Mouse (Mus musculus) forebrain, embryonic 15.5 days (tissue): ENCODE measurements around the gene Sdhaf3. TPM values are rescaled to one million over a fixed set of nuclear protein-coding genes. Genes with fewer than 3 reads are reported as not detected.

Source experiments
- ATAC-seq: fragments of 200-750 bp; cut with Nextera tagmentation; replicated peaks from 2 replicates; pipeline ENCODE4 v1.8.0; 2017; ENCODE audit warnings: mild to moderate bottlenecking, moderate TSS enrichment, moderate library complexity
- H3K27ac ChIP-seq: fragments of 300-500 bp; sonication (generic); replicated peaks from 2 replicates; pipeline ENCODE4 v1.5.1; 2015; ENCODE audit warnings: mild to moderate bottlenecking, inconsistent platforms
- H3K27me3 ChIP-seq: fragments of 300-500 bp; sonication (generic); 2 replicates; pipeline ENCODE4 v1.6.1; 2015; ENCODE audit warnings: inconsistent platforms
- H3K36me3 ChIP-seq: fragments of 300-500 bp; sonication (generic); 2 replicates; pipeline ENCODE4 v1.6.1; 2015; ENCODE audit warnings: mild to moderate bottlenecking, inconsistent platforms
- H3K4me1 ChIP-seq: fragments of 300-500 bp; sonication (generic); 2 replicates; pipeline ENCODE4 v1.6.1; 2015; ENCODE audit warnings: inconsistent platforms
- H3K4me2 ChIP-seq: fragments of 300-500 bp; sonication (generic); replicated peaks from 2 replicates; pipeline ENCODE4 v1.6.1; 2015; ENCODE audit warnings: mild to moderate bottlenecking, inconsistent platforms
- H3K4me3 ChIP-seq: fragments of 300-500 bp; sonication (generic); 2 replicates; pipeline ENCODE4 v1.5.1; 2015; ENCODE audit warnings: mild to moderate bottlenecking, inconsistent platforms
- H3K9ac ChIP-seq: fragments of 300-500 bp; sonication (generic); replicated peaks from 2 replicates; pipeline ENCODE4 v1.6.1; 2015; ENCODE audit warnings: mild to moderate bottlenecking, inconsistent platforms
- H3K9me3 ChIP-seq: fragments of 300-500 bp; sonication (generic); 2 replicates; pipeline ENCODE4 v1.6.1; 2016; ENCODE audit warnings: inconsistent platforms
- WGBS: fragments of 180-500 bp; shearing (Covaris S2); methylation state at CpG from one replicate; pipeline ENCODE4 v1.1.7; 2015; ENCODE audit warnings: mixed read lengths; 5-methylcytosine and 5-hydroxymethylcytosine counted together
- polyA plus RNA-seq: library from polyadenylated mRNA; unstranded; fragments of >200 nt; fragmentation: Nextera tagmentation; extraction: Ambion mirVana; gene quantifications from 2 replicates; pipeline ENCODE4 v1.2.1, GENCODE M21; 2015

Gene Sdhaf3
- polyA plus RNA-seq, 1 experiment from 2014 or later: 6.1 TPM

DNA sequence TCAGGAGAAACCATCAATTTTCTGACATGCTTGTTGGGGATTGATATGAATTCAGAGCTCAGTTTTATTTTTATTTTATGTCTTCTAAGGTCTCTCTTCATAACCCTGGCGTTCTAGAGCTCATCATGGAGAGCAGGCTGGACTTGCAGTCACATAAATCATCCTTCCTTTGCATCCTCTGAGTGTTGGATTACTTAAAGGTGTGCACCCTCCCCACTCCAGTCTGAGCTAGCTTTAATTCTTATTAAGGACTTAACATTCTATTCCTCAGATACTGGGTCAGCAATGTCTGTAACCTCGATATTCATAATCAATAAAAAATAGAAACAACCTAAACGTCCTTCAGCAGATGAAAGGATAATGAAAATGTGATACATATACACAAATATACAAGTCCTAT lies 126.2 kb downstream of the Sdhaf3 start:
- 54% methylated on average over 3 of the region's 3 CpGs for WGBS
- Histone ChIP-seq H3K4me3 (no peak overlapping the region), H3K27me3 (no peaks in the 10 kb centered on the region), H3K36me3 (no peaks in the 10 kb centered on the region), H3K4me2 (no peak overlapping the region), H3K27ac (no peak overlapping the region), H3K9ac (no peak overlapping the region), H3K4me1 (no peaks in the 10 kb centered on the region), H3K9me3 (no peaks in the 10 kb centered on the region)
- peak; percentile 41; the same call in 1 of the 2 replicates for ATAC-seq

DNA sequence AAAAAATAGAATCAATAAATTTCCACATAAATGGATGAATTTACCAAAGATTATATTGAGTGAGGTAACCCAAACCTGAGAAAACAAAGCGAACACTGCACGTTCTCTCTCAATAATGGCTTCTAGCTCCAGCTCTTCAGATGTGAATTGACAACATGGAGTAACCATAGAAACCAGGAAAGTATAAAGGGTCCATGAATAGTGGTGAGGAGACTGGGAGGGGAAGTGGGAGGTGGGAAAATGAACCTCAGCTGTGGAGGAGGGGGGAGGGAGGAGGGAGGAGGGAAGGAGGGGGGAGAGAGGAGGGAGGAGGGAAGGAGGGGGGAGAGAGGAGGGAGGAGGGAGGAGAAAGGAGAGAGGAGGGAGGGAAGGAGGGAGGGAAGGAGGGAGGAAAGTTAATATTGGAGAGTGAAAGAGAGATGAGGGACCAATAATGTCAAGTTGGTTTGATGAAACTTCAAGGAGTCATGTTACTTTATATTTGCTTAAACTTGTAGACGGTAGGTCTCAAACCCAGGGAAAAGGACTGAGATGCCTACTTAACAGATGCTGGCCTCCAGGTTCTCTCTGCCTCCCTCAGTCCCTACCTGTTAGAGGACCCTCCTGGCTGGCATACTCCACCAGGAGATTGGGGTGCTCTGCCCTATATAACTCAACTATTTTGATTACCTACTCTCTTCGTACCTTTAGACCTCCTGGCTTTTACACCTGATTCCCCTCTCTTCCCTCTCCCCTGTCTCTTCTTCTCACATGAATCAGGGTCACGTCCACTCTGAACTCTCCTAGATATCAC lies 126.9 kb downstream of the Sdhaf3 start:
- H3K9ac ChIP-seq: no peak overlapping the region
- H3K4me3 ChIP-seq: no peak overlapping the region
- H3K36me3 ChIP-seq: no peaks in the 10 kb centered on the region
- H3K9me3 ChIP-seq: no peaks in the 10 kb centered on the region
- WGBS: 51% methylated on average over 5 of the region's 5 CpGs
- no peaks in the 10 kb centered on the region for H3K27me3 ChIP-seq
- no peak overlapping the region for H3K27ac ChIP-seq
- ATAC-seq: peak; percentile 90
- no peak overlapping the region for H3K4me2 ChIP-seq
- H3K4me1 ChIP-seq: no peaks in the 10 kb centered on the region

- H3K9me3 ChIP-seq: no peaks in the 10 kb centered on the region
- no peak for ATAC-seq
Measured at GRCm38 (mm10) chr6:7083661-7084060, 127.9 kb downstream of the Sdhaf3 start.

DNA sequence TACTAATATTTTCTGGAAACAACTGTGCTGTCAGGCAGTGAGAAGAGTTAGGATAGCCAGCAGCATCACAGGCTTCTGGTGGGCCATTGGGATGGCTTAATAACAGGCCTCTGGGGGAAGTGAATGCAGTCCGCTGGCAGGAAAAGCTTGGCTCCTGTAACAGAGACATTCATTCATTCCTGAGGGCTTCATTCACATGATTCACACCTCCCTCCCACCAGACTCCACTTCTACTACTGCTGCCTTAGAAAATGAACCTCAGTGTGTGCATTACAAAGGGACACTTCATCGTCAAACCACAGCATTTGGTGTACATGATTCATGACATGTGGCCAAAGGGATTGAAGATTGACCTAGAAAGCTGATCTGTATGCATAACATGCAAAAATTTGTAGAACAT lies 128.6 kb downstream of the Sdhaf3 start:
- no peaks in the 10 kb centered on the region for H3K9me3 ChIP-seq
- H3K27me3 ChIP-seq: no peaks in the 10 kb centered on the region
- no peak overlapping the region for H3K4me2 ChIP-seq
- WGBS: 74% methylated on average over 2 of the region's 2 CpGs
- ATAC-seq: no peak
- H3K36me3 ChIP-seq: no peaks in the 10 kb centered on the region
- H3K27ac ChIP-seq: no peak overlapping the region
- no peak overlapping the region for H3K4me3 ChIP-seq
- H3K4me1 ChIP-seq: no peaks in the 10 kb centered on the region
- H3K9ac ChIP-seq: no peak overlapping the region

More at GRCm38 (mm10) chr6:7083661-7084060, 127.9 kb downstream of the Sdhaf3 start:
- H3K4me3 ChIP-seq: no peak overlapping the region
- 86% methylated on average over 4 of the region's 4 CpGs for WGBS
- no peak overlapping the region for H3K9ac ChIP-seq
- H3K27ac ChIP-seq: no peak overlapping the region
- H3K4me1 ChIP-seq: no peaks in the 10 kb centered on the region
- no peaks in the 10 kb centered on the region for H3K27me3 ChIP-seq
- H3K4me2 ChIP-seq: no peak overlapping the region
- H3K36me3 ChIP-seq: no peaks in the 10 kb centered on the region

DNA sequence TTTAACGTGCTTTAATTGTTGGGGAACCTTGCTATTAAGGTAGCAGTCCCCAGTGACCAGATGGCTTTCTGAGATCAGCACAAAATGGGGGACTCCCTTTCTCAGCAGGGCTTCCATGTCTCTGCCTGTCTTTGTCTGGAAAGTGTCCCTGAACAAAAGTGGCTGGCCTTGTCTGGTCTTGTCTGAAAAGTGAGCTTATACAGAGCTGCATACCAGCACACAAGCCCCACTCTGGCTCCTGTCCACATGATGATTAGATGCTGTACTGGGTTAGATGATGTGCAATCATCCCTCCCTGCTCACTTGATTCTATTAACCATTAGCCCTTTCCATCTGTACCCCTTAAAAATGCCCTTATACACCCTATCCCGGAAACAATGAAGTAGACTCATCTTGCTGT lies 129.7 kb downstream of the Sdhaf3 start:
- H3K36me3 ChIP-seq: no peaks in the 10 kb centered on the region
- H3K4me1 ChIP-seq: no peaks in the 10 kb centered on the region
- H3K4me3 ChIP-seq: no peak overlapping the region
- H3K4me2 ChIP-seq: no peak overlapping the region
- no peak overlapping the region for H3K27ac ChIP-seq
- no peaks in the 10 kb centered on the region for H3K27me3 ChIP-seq
- WGBS: 73% methylated on average over 2 of the region's 2 CpGs
- H3K9ac ChIP-seq: no peak overlapping the region
- no peaks in the 10 kb centered on the region for H3K9me3 ChIP-seq
- ATAC-seq: no peak

DNA sequence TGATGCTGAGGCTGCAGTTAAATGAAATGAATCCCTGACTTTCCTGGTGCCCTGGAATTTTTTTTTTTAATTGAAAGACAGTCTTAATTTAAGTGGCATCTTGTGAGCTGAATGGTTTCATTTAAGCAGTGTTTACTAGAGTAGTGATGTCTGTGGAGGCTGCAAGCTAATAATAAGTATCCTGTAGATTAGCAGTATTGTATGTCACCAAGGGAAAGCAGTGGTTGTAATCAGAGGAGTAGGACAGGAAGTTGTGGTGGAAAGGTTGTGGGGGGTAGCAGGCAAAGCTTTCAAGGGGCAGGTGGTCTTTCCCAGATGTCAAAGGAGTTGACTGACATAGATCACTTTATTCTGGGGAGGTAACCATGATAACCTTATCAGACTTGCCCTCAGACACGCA lies 136.3 kb downstream of the Sdhaf3 start:
- no peaks in the 10 kb centered on the region for H3K9me3 ChIP-seq
- no peak overlapping the region for H3K4me3 ChIP-seq
- 89% methylated on average over 1 of the region's 1 CpGs for WGBS
- H3K36me3 ChIP-seq: no peaks in the 10 kb centered on the region
- H3K9ac ChIP-seq: no peak overlapping the region
- H3K4me1 ChIP-seq: no peaks in the 10 kb centered on the region
- no peak overlapping the region for H3K27ac ChIP-seq
- H3K4me2 ChIP-seq: no peak overlapping the region
- no peaks in the 10 kb centered on the region for H3K27me3 ChIP-seq
- no peak for ATAC-seq

Other genes starting within 250 kb of the Sdhaf3 start
- 13.2 and 14.7 TPM in 2 replicates for gene Dlx6, start 92.7 kb upstream of the Sdhaf3 start, polyA plus RNA-seq
- 81.5 and 84.7 TPM in 2 replicates for gene Dlx5, start 73.9 kb upstream of the Sdhaf3 start, polyA plus RNA-seq